Mouse (Mus musculus) A20 (cell line): ENCODE measurements around the gene Timm44.

ENCODE experiments used
- DNase-seq: peaks from one replicate; pipeline ENCODE4 v3.0.0-alpha.2; 2011; ENCODE audit warnings: low read depth, low spot score

Timm44 gene

GRCm38 (mm10) chr8:4275275-4276110 is at the start of gene Timm44:
Timm44 (minus strand) TSS chr8:4275913.
- DNase-seq = peak; percentile 94

DNA sequence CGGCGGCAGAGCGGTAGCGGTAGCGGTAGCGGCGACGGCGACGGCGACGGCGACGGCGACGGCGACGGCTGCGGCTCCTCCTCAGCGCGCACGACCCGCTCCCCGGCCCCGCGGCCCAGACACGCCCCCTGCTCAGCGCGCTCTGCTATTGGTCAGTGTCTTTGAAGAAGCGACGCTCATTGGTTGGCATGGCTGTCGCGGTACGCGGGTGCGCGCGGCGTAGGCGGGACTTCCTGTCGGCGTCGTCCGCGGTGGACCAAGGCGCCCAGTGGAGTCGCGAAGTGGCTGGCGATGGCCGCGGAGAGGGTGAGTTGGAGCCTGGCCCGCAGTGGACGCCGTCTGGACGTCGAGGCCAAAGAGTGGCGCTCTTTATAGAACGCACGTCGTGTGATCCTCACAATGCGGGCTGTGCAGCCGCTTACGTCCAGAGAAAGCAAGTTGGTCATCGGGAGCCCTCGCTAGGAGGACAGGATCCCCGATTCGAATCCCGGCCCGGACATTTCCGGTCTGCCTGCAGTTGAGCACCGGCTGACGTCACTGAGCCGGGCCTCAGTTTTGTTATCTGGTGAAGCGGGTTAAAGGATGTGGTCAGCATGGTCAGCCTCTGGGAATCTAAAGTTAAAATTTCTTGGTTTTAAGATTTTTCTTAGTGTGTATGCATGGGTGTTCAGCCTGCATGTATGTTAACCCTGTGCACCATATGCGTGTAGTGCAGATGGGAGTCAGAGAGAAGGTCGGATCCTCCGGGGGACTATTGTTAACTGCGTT is 49.5 kb upstream of the Timm44 start, which contains the start of the genes Ccl25 and Elavl1:
TSS of gene Ccl25 (plus strand) at position 228 of the 768 bp plus-strand sequence.
TSS of gene Elavl1 (minus strand) at position 431 of the 768 bp plus-strand sequence.
- DNase-seq = peak; percentile 97

DNA sequence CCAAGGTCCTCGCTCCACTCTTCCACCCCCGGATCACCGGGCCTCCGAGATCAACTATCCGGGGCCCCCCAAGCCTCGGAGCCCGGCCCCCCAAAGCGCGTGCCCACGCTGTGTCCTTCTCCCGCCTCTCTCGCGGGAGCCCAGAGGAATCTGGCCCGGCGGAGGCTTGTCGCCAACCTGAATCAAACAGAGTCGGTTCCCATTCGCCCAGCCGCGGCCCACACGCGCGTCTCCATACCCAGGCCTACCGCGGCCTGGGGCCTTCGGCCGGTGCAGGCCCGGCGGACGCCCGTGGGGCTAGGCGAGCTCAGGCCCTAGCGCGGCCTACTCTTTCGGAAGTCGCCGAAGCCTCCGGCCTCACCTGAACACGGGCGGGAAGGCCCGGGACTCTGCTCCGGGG is 48.8 kb upstream of the Timm44 start:
- no peak for DNase-seq

DNA sequence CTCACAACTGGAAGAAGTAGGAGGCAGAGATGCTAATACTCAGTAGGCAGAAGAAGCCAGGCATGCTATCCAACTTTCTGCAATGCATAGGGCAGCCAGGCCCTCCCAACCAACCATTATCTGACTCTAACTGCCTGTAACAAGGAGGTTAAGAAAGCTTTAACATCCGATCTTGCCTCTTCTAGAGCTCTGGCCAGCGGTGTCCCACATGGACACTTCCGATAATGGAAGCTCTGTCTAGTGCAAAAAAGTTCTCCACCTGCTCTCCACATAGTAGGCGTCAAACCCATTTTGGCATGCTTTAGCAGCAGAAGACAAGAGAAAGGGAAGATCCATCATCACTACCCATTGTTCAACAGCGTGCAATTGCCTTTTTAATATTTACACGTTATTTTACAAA is 48.2 kb upstream of the Timm44 start:
- DNase-seq = no peak

DNA sequence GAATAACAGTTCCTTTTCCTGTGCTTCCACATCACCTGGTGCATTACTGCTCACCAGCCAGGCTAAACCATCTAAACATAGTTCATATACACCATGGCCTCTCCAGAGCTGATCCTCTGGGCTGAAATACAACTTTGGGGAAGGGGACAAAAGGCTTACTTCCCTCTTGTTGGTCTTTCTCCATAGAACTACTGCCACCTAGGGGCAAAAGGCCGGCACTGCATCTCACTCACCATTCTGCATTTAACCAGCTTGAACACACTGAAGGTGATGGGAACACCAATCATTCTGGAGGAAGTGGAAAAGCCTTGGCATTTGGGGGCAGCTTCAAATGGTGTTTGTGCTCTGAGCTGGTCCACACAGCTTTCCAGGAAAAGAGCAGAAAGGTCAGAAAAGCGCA is 46.8 kb upstream of the Timm44 start:
- peak; percentile 82 for DNase-seq

- DNase-seq = no peak
These were observed 45.3 kb upstream of the Timm44 start for GRCm38 (mm10) chr8:4321031-4321430.

GRCm38 (mm10) chr8:4320404-4320803 is 44.7 kb upstream of the Timm44 start:
- DNase-seq = no peak

DNA sequence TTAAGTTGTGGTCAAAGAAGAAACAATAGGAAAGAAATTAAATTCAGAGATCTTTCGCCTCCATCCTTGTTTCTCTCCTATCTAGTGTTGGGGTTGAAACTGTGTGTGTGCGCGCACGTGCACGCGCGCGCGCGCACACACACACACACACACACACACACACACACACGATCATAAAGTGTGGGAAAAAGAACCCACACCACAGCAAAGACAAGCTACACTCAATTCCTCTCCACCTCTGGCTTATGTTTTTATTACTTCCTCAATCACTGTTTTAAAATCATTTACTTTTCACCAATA is 43.8 kb upstream of the Timm44 start:
- DNase-seq = peak; percentile 17

GRCm38 (mm10) chr8:4318796-4319572 is 43.3 kb upstream of the Timm44 start:
- no peak for DNase-seq

DNA sequence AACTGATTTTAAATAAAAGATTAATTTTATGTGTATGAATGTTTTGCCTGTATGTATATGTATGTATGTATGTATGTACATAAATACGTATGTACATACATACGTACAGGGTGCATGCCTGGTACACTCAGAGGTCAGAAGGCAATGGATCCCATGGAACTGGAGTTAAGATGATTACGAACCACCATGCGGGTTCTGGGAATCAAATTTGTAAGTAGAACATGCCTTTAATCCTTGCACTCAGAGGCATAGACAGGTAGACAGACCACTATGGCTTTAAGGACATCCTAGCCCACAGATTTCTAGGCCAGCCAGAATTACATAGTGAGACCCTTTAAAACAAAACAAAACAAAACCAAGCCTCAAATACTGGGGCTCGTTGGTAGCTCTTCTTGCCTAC is 42.4 kb upstream of the Timm44 start:
- no peak for DNase-seq

- no peak for DNase-seq
These were observed 39.1 kb upstream of the Timm44 start for GRCm38 (mm10) chr8:4314852-4315251.

- no peak for DNase-seq
These were observed 37.8 kb upstream of the Timm44 start for GRCm38 (mm10) chr8:4313254-4314124.

GRCm38 (mm10) chr8:4312104-4312503 is 36.4 kb upstream of the Timm44 start:
- DNase-seq = no peak

DNA sequence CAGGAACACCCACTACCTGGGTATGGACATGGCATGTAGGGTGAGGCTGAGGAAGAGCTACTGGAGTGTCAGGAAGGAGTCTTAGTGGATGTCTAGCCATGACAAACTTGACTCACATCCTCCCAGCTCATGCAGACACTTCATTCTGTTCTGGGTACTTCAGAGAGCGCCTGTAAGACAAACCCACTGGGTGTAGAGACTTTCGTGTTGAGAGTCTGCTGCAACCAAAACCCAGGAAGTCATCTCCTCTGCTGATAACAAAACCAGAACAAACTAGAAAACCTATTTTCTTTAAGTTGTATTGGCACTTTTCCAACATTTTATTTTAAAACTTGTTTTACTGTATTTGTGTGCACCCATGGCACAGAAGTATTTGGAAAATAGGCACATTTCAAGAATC is 30.1 kb upstream of the Timm44 start:
- no peak for DNase-seq

DNA sequence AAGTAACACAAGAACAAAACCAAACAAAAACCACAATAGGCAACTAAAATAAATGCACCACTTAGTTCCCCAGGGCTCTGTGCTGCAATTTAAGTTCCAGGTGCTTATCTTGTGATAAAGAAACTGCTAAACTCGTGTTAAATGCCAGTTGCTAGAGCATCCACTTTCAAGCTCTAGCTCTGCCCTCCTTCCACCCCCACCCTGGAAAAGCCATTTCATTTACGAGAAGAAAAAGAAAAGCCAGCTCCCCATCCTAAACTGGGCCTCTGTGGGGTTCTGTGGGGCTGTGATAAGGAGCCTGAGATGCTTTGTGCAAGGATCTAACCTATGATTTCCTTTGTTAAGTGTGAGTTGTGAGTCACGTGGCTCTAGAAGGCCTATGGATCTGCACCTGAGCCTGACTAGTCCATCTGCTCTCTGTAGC is 28.4 kb upstream of the Timm44 start:
- no peak for DNase-seq

GRCm38 (mm10) chr8:4297822-4298221 is 22.1 kb upstream of the Timm44 start:
- DNase-seq = no peak

DNA sequence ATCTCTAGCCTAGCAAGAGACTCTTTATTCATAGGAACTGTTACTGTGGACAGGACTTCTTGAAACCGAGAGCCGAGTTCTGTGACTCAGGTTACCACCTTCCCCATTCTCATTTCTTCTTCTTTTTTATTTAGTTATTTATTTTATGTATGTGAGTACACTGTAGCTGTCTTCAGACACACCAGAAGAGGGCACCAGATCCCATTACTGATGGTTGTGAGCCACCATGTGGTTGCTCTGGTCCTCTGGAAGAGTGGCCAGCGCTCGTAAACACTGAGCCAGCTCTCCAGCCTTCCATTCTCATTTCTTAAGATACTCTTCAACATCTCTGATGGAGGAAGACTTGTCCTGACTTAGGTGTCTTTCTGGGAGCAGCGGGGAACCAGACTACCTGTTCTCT is 17.0 kb upstream of the Timm44 start:
- DNase-seq = no peak

GRCm38 (mm10) chr8:4276111-4276465 is 375 bp upstream of the Timm44 start:
- no peak for DNase-seq

GRCm38 (mm10) chr8:4269609-4270008 is 6.1 kb downstream of the Timm44 start:
- no peak for DNase-seq

GRCm38 (mm10) chr8:4267627-4268026 is 8.1 kb downstream of the Timm44 start:
- peak; percentile 42 for DNase-seq
